Mouse (Mus musculus): ENCODE data around the gene Gal3st4. TPM values are rescaled to one million over a fixed set of nuclear protein-coding genes. Genes with fewer than 3 reads are reported as not detected.
A peak's percentile ranks its signal among the peaks of the same experiment; 100 is the strongest.

Gal3st4 gene
- polyA plus RNA-seq, 1 experiment from 2014 or later: 3.1 TPM

- Histone ChIP-seq H3K4me3 (no peak overlapping the region), H3K36me3 (replicated peaks) (peaks cover 52% of the 10 kb centered on the region), H3K9me3 (no peaks in the 10 kb centered on the region), H3K27ac (no peak overlapping the region), H3K27me3 (ENCODE audit: poor library complexity, severe bottlenecking) (no peaks in the 10 kb centered on the region), H3K4me1 (peaks cover 42% of the 10 kb centered on the region)
- DNase-seq (ENCODE audit: extremely low spot score, low spot score): no peak
- 73% methylated on average over 7 of the region's 7 CpGs for WGBS
These were observed 13.6 kb downstream of the Gal3st4 start for GRCm38 (mm10) chr5:138258993-138259392.

GRCm38 (mm10) chr5:138258542-138258941 lies 14.1 kb downstream of the Gal3st4 start:
- WGBS: 83% methylated on average over 6 of the region's 6 CpGs
- Histone ChIP-seq H3K9me3 (no peaks in the 10 kb centered on the region), H3K4me1 (peaks cover 42% of the 10 kb centered on the region), H3K36me3 (replicated peaks) (peaks cover 52% of the 10 kb centered on the region), H3K27ac (no peak overlapping the region), H3K27me3 (ENCODE audit: poor library complexity, severe bottlenecking) (no peaks in the 10 kb centered on the region), H3K4me3 (no peak overlapping the region)
- no peak for DNase-seq (ENCODE audit: extremely low spot score, low spot score)

GRCm38 (mm10) chr5:138258078-138258477 lies 14.6 kb downstream of the Gal3st4 start:
- H3K27me3 ChIP-seq (ENCODE audit: poor library complexity, severe bottlenecking): no peaks in the 10 kb centered on the region
- peaks cover 37% of the 10 kb centered on the region for H3K4me1 ChIP-seq
- no peak for DNase-seq (ENCODE audit: extremely low spot score, low spot score)
- WGBS: 93% methylated on average over 3 of the region's 3 CpGs
- H3K9me3 ChIP-seq: no peaks in the 10 kb centered on the region
- H3K4me3 ChIP-seq: no peak overlapping the region
- no peak overlapping the region for H3K27ac ChIP-seq
- H3K36me3 ChIP-seq (replicated peaks): peaks cover 52% of the 10 kb centered on the region

- Histone ChIP-seq H3K4me3 (no peak overlapping the region), H3K4me1 (peaks cover 32% of the 10 kb centered on the region), H3K36me3 (replicated peaks) (peaks cover 52% of the 10 kb centered on the region), H3K27me3 (ENCODE audit: poor library complexity, severe bottlenecking) (no peaks in the 10 kb centered on the region), H3K9me3 (no peaks in the 10 kb centered on the region), H3K27ac (no peak overlapping the region)
- WGBS: 95% methylated on average over 4 of the region's 4 CpGs
- no peak for DNase-seq (ENCODE audit: extremely low spot score, low spot score)
These were observed 15.1 kb downstream of the Gal3st4 start for GRCm38 (mm10) chr5:138257585-138257978.

- Histone ChIP-seq H3K36me3 (replicated peaks) (peaks cover 47% of the 10 kb centered on the region), H3K27me3 (ENCODE audit: poor library complexity, severe bottlenecking) (no peaks in the 10 kb centered on the region), H3K4me3 (no peak overlapping the region), H3K4me1 (peaks cover 27% of the 10 kb centered on the region), H3K27ac (no peak overlapping the region), H3K9me3 (no peaks in the 10 kb centered on the region)
- DNase-seq (ENCODE audit: extremely low spot score, low spot score): no peak
- WGBS: 91% methylated on average over 10 of the region's 10 CpGs
These were observed 15.6 kb downstream of the Gal3st4 start for GRCm38 (mm10) chr5:138256966-138257584.

- WGBS: 23% methylated on average over 7 of the region's 7 CpGs
- Histone ChIP-seq H3K27ac (peak overlapping the region; percentile 85), H3K4me1 (peaks cover 23% of the 10 kb centered on the region), H3K27me3 (ENCODE audit: poor library complexity, severe bottlenecking) (no peaks in the 10 kb centered on the region), H3K4me3 (peak overlapping the region; percentile 78), H3K9me3 (no peaks in the 10 kb centered on the region), H3K36me3 (replicated peaks) (peaks cover 37% of the 10 kb centered on the region)
- no peak for DNase-seq (ENCODE audit: extremely low spot score, low spot score)
These were observed 16.6 kb downstream of the Gal3st4 start for GRCm38 (mm10) chr5:138256094-138256467.

- H3K9me3 ChIP-seq: no peaks in the 10 kb centered on the region
- WGBS: under 1% methylated on average over 38 of the region's 38 CpGs
- peak within 1 kb of the TSS; percentile 85 for H3K27ac ChIP-seq
These were observed 17.1 kb downstream of the Gal3st4 start, which contains the start of gene Lamtor4 for GRCm38 (mm10) chr5:138255353-138256093. Lamtor4 (plus strand) TSS chr5:138255482.

GRCm38 (mm10) chr5:138253061-138253460 lies 19.6 kb downstream of the Gal3st4 start:
- Histone ChIP-seq H3K9me3 (no peaks in the 10 kb centered on the region), H3K4me3 (no peak overlapping the region), H3K27me3 (ENCODE audit: poor library complexity, severe bottlenecking) (no peaks in the 10 kb centered on the region), H3K4me1 (peaks cover 23% of the 10 kb centered on the region), H3K36me3 (replicated peaks) (peaks cover 7% of the 10 kb centered on the region), H3K27ac (no peak overlapping the region)
- DNase-seq (ENCODE audit: extremely low spot score, low spot score): no peak
- WGBS: 90% methylated on average over 3 of the region's 3 CpGs

More at GRCm38 (mm10) chr5:138255353-138256093, 17.1 kb downstream of the Gal3st4 start, which contains the start of gene Lamtor4:
- Histone ChIP-seq H3K4me1 (peaks cover 23% of the 10 kb centered on the region), H3K27me3 (ENCODE audit: poor library complexity, severe bottlenecking) (no peaks in the 10 kb centered on the region), H3K36me3 (replicated peaks) (peaks cover 31% of the 10 kb centered on the region), H3K4me3 (peak within 1 kb of the TSS; percentile 78)
- peak; percentile 91 for DNase-seq (ENCODE audit: extremely low spot score, low spot score)

GRCm38 (mm10) chr5:138251144-138251543 lies 21.5 kb downstream of the Gal3st4 start:
- H3K4me3 ChIP-seq: no peak overlapping the region
- peaks cover 14% of the 10 kb centered on the region for H3K4me1 ChIP-seq
- no peaks in the 10 kb centered on the region for H3K27me3 ChIP-seq (ENCODE audit: poor library complexity, severe bottlenecking)
- no peak overlapping the region for H3K27ac ChIP-seq
- 87% methylated on average over 12 of the region's 12 CpGs for WGBS
- H3K36me3 ChIP-seq (replicated peaks): no peaks in the 10 kb centered on the region
- no peak for DNase-seq (ENCODE audit: extremely low spot score, low spot score)
- no peaks in the 10 kb centered on the region for H3K9me3 ChIP-seq

GRCm38 (mm10) chr5:138241511-138241910 lies 31.1 kb downstream of the Gal3st4 start:
- 46% methylated on average over 2 of the region's 2 CpGs for WGBS
- no peaks in the 10 kb centered on the region for H3K4me1 ChIP-seq
- H3K27ac ChIP-seq: no peak overlapping the region
- no peaks in the 10 kb centered on the region for H3K9me3 ChIP-seq
- H3K4me3 ChIP-seq: no peak overlapping the region
- H3K36me3 ChIP-seq (replicated peaks): no peaks in the 10 kb centered on the region
- DNase-seq (ENCODE audit: extremely low spot score, low spot score): no peak
- no peaks in the 10 kb centered on the region for H3K27me3 ChIP-seq (ENCODE audit: poor library complexity, severe bottlenecking)

- no peak overlapping the region for H3K4me3 ChIP-seq
- no peak overlapping the region for H3K27ac ChIP-seq
- no peaks in the 10 kb centered on the region for H3K27me3 ChIP-seq (ENCODE audit: poor library complexity, severe bottlenecking)
- no peaks in the 10 kb centered on the region for H3K36me3 ChIP-seq (replicated peaks)
- DNase-seq (ENCODE audit: extremely low spot score, low spot score): no peak
- peaks cover 5% of the 10 kb centered on the region for H3K4me1 ChIP-seq
- no peaks in the 10 kb centered on the region for H3K9me3 ChIP-seq
These were observed 38.4 kb downstream of the Gal3st4 start for GRCm38 (mm10) chr5:138234224-138234623.

- Histone ChIP-seq H3K27me3 (ENCODE audit: poor library complexity, severe bottlenecking) (no peaks in the 10 kb centered on the region), H3K9me3 (no peaks in the 10 kb centered on the region), H3K4me1 (peaks cover 5% of the 10 kb centered on the region), H3K27ac (no peak overlapping the region), H3K4me3 (no peak overlapping the region), H3K36me3 (replicated peaks) (no peaks in the 10 kb centered on the region)
- DNase-seq (ENCODE audit: extremely low spot score, low spot score): no peak
- 85% methylated on average over 2 of the region's 2 CpGs for WGBS
These were observed 38.9 kb downstream of the Gal3st4 start for GRCm38 (mm10) chr5:138233778-138234177.

- 93% methylated on average over 3 of the region's 3 CpGs for WGBS
- Histone ChIP-seq H3K27ac (no peak overlapping the region), H3K36me3 (replicated peaks) (no peaks in the 10 kb centered on the region), H3K4me1 (peaks cover 5% of the 10 kb centered on the region), H3K4me3 (no peak overlapping the region), H3K9me3 (no peaks in the 10 kb centered on the region), H3K27me3 (ENCODE audit: poor library complexity, severe bottlenecking) (no peaks in the 10 kb centered on the region)
- no peak for DNase-seq (ENCODE audit: extremely low spot score, low spot score)
These were observed 43.1 kb downstream of the Gal3st4 start for GRCm38 (mm10) chr5:138229511-138229910.

All from forebrain, embryonic 10.5 days (tissue).